Mouse (Mus musculus) forebrain, embryonic 10.5 days (tissue): ENCODE data around the gene Reps1. TPM values are rescaled to one million over a fixed set of nuclear protein-coding genes. Genes with fewer than 3 reads are reported as not detected.

Source experiments
- polyA plus RNA-seq: library from polyadenylated mRNA; unstranded; fragments of >200 nt; fragmentation: Nextera tagmentation; extraction: Ambion mirVana; gene quantifications from 2 replicates; pipeline ENCODE4 v1.2.1, GENCODE M21; 2016

The Reps1 gene
- polyA plus RNA-seq, 1 experiment from 2014 or later, result 13.5 TPM

Other genes starting within 250 kb of the Reps1 start
- gene Heca, start 107.8 kb upstream of the Reps1 start, polyA plus RNA-seq, result 2.4 and 3.2 TPM in 2 replicates
- 145 and 147 TPM in 2 replicates for gene Abracl, start 32.6 kb upstream of the Reps1 start, polyA plus RNA-seq
- 0.31 and 0.49 TPM in 2 replicates for gene Ect2l, start 155.0 kb downstream of the Reps1 start, polyA plus RNA-seq
- 6.3 and 7.8 TPM in 2 replicates for gene Ccdc28a, start 179.1 kb downstream of the Reps1 start, polyA plus RNA-seq